13 mouse cellular contexts compared by ENCODE assay signal in genomic region chr12:87331053-87331456, GRCm38 (mm10). TPM values are rescaled to one million over a fixed set of nuclear protein-coding genes. Genes with fewer than 3 reads are reported as not detected.
DNase-seq lines count a peak whose midpoint lies in the region; ATAC-seq lines count a peak whose summit lies in the region.
"Had no signal": no experiment of that assay in that cellular context is flagged by ENCODE, and none has a peak within 500 bp of the region (broad histone marks: within the 10 kb centered on the region; RNA-seq: fewer than 3 reads in every experiment).

No protein-coding gene starts in this region.

- H3K9ac ChIP-seq in hindbrain, embryonic 15.5 days = no peak overlapping the region
- H3K9ac ChIP-seq in hindbrain, embryonic 14.5 days = no peak overlapping the region
- H3K9ac ChIP-seq: midbrain, embryonic 15.5 days; stomach, embryonic 15.5 days had no signal

- no peak overlapping the region for H3K27ac ChIP-seq in hindbrain, embryonic 15.5 days (replicated peaks)
- no peak overlapping the region for H3K27ac ChIP-seq in hindbrain, embryonic 14.5 days
- H3K27ac ChIP-seq: midbrain, embryonic 15.5 days; stomach, embryonic 15.5 days had no signal

- 43% methylated on average over 6 of the region's 6 CpGs for WGBS in hindbrain, embryonic 15.5 days
- 53% methylated on average over 6 of the region's 6 CpGs for WGBS in hindbrain, embryonic 14.5 days

- H3K4me2 ChIP-seq in hindbrain, embryonic 15.5 days = no peak overlapping the region
- H3K4me2 ChIP-seq in hindbrain, embryonic 14.5 days (replicated peaks) = no peak overlapping the region
- H3K4me2 ChIP-seq: midbrain, embryonic 15.5 days; stomach, embryonic 15.5 days had no signal

- H3K27me3 ChIP-seq in hindbrain, embryonic 15.5 days = no peaks in the 10 kb centered on the region
- no peaks in the 10 kb centered on the region for H3K27me3 ChIP-seq in hindbrain, embryonic 14.5 days (ENCODE audit: control insufficient read depth, insufficient read depth, low read length)
- H3K27me3 ChIP-seq: midbrain, embryonic 15.5 days; stomach, embryonic 15.5 days had no signal

- H3K36me3 ChIP-seq in hindbrain, embryonic 15.5 days = no peaks in the 10 kb centered on the region
- H3K36me3 ChIP-seq in hindbrain, embryonic 14.5 days (replicated peaks; ENCODE audit: control insufficient read depth, insufficient read depth) = peaks cover 14% of the 10 kb centered on the region; the same call in 1 of the 2 replicates
- H3K36me3 ChIP-seq: midbrain, embryonic 15.5 days; stomach, embryonic 15.5 days had no signal

- H3K4me3 ChIP-seq in hindbrain, embryonic 15.5 days = no peak overlapping the region
- H3K4me3 ChIP-seq in hindbrain, embryonic 14.5 days (replicated peaks; ENCODE audit: low read length) = no peak overlapping the region
- H3K4me3 ChIP-seq: erythroblast, embryonic 14.5 days; midbrain, embryonic 15.5 days; stomach, embryonic 15.5 days had no signal

- no peaks in the 10 kb centered on the region for H3K9me3 ChIP-seq in hindbrain, embryonic 15.5 days
- no peaks in the 10 kb centered on the region for H3K9me3 ChIP-seq in hindbrain, embryonic 14.5 days (ENCODE audit: control insufficient read depth, low read length)
- H3K9me3 ChIP-seq: midbrain, embryonic 15.5 days; stomach, embryonic 15.5 days had no signal

- H3K4me1 ChIP-seq in hindbrain, embryonic 15.5 days (replicated peaks) = peaks cover 11% of the 10 kb centered on the region
- H3K4me1 ChIP-seq in hindbrain, embryonic 14.5 days (replicated peaks; ENCODE audit: control insufficient read depth, insufficient read depth, low read length) = 0 out of 2 replicates have a peak, but pooled peaks cover 5% of the 10 kb centered on the region
- H3K4me1 ChIP-seq: stomach, embryonic 15.5 days had no signal

- ATAC-seq in hindbrain, embryonic 15.5 days (ENCODE audit: low FRiP score, low read depth) = peak; percentile 71; the same call in 1 of the 2 replicates
- no peak for ATAC-seq in hindbrain, embryonic 14.5 days (ENCODE audit: low FRiP score)
- ATAC-seq: CD4-positive, CD25-positive, alpha-beta regulatory T cell, adult 4 months; midbrain, embryonic 15.5 days had no signal

- DNase-seq in hindbrain, embryonic 14.5 days (ENCODE audit: low spot score) = no peak
- peak; percentile 7 for DNase-seq in ovary, postnatal 14 days (ENCODE audit: low spot score)
- no peak for DNase-seq in ovary, adult 18-20 months (ENCODE audit: low spot score)
- DNase-seq in kidney, postnatal 36 days = peak; percentile 9 to 14
- no peak for DNase-seq in frontal cortex, postnatal 25 days (ENCODE audit: low spot score in 2 of 2)
- no peak for DNase-seq in thymus, postnatal 25 days
- no peak for DNase-seq in natural killer cell, adult 2 months (ENCODE audit: low spot score in 2 of 2)
- DNase-seq: lung, adult 2 months had no signal

RNA-seq across cellular contexts. Expression of gene Ism2, which starts 31.6 kb away (rescaled TPM):
- 1.7 and 1.9 TPM in 2 replicates for polyA plus RNA-seq in hindbrain, embryonic 15.5 days (2015; fragmentation: Nextera tagmentation; extraction: Ambion mirVana)
- 0.86 and 1.3 TPM in 2 replicates for polyA plus RNA-seq in hindbrain, embryonic 14.5 days (2014; fragmentation: Nextera tagmentation; extraction: Ambion mirVana)
- polyA plus RNA-seq: CD4-positive, CD25-positive, alpha-beta regulatory T cell, adult 4 months; erythroblast, embryonic 14.5 days had no signal

RNA-seq across cellular contexts. Expression of gene Sptlc2, which starts 57.1 kb away (rescaled TPM):
- polyA plus RNA-seq in hindbrain, embryonic 15.5 days (2015; fragmentation: Nextera tagmentation; extraction: Ambion mirVana) = 57.6 and 63.6 TPM in 2 replicates
- 72.0 and 72.5 TPM in 2 replicates for polyA plus RNA-seq in hindbrain, embryonic 14.5 days (2014; fragmentation: Nextera tagmentation; extraction: Ambion mirVana)

Comparison
In these comparisons a context has a peak if more than half of its experiments do, and no peak if none do; other contexts are left out.
1. DNase-seq: peak in ovary, postnatal 14 days (single experiment) and kidney, postnatal 36 days (2 of 2); none in hindbrain, embryonic 14.5 days (single experiment), ovary, adult 18-20 months (single experiment), frontal cortex, postnatal 25 days (0 of 2), thymus, postnatal 25 days (single experiment) and natural killer cell, adult 2 months (0 of 2).